Mouse (Mus musculus): ENCODE data around the gene Mttp.

Gene Mttp

GRCm38 (mm10) chr3:138083073-138083637 is 61.6 kb downstream of the Mttp start:
- no peak for DNase-seq (ENCODE audit: inconsistent ontology term)

- DNase-seq (ENCODE audit: inconsistent ontology term): peak; percentile 51
These were observed 66.1 kb downstream of the Mttp start for GRCm38 (mm10) chr3:138078701-138079100.

DNA sequence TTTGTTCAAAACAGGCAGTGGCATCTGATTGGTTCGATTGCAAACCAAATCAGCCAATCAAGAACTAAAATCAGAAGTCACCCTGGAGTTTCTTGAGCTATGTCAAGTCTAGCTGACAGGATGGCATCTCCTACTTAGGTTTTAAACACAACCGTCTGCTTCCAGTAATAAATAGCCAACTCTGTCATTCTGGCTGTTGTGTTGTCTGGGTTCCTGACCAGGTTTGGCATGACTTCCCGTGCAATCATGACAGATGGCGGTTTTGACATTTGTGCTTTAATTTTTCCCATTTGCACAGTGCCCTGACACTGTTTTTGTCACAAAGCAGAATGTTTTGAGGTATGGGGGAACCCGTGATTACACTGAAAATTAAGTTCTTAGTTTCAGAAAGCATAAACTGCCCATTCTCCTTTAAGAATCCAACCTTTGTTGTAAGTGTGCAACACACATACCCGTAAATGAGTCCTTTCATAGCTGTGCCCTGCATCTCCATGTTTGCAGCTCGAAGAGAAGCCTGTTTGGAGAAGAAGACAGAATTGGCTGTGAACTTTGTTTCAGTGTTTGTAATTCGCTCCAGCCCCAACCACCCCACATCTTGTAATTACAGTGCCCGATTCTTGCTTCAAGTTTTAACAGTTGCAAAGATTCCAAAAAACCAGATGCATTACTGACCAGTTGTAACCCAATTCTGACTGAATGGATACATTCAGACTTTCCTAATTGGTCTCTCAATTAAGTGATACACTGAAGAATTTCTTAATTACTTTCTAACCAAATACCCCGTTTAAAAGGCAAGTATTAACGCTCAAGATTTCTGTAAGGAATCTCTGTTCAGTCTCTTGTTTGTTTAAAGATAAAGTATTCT is 67.1 kb downstream of the Mttp start:
- peak; percentile 87 for DNase-seq (ENCODE audit: inconsistent ontology term)

DNA sequence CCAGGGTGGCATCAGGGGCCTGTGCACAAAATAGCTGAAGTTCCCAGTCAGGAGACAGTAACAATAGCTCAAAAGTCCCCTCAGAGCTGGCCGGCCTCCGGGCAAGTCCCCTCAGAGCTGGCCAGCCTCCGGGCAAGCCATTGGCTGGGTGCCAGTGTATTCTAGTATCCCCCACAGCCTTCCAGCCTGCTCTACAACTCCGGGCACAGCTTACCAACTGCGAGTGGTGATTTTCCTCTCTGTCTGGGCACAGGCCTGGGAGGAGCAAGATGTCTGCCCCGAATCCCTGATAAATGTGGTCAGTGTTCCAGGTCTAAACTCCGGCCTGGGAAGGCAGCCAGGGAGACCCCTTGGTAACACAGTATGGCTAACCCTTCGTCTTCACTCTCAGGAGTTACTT is 69.6 kb downstream of the Mttp start:
- peak; percentile 58 for DNase-seq (ENCODE audit: inconsistent ontology term)

DNA sequence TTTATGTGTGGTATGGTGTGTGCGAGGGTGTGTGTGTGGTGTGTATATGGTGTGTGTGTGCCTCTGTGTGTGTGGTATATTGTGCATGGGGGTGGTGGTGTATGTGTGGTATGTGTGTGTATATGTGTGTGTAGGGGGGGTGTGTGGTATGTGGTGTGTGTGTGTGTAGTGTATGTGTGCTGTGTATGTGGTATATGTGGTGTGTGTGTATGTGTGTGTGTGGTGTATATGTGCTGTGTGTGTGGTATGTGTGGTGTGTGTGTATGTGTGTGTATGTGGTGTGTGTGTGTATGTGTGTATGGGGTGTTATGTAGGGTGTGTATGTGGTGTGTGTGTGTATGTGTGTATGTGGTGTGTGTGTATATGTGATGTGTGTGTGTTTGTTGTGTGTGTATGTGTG is 70.6 kb downstream of the Mttp start:
- no peak for DNase-seq (ENCODE audit: inconsistent ontology term)

DNA sequence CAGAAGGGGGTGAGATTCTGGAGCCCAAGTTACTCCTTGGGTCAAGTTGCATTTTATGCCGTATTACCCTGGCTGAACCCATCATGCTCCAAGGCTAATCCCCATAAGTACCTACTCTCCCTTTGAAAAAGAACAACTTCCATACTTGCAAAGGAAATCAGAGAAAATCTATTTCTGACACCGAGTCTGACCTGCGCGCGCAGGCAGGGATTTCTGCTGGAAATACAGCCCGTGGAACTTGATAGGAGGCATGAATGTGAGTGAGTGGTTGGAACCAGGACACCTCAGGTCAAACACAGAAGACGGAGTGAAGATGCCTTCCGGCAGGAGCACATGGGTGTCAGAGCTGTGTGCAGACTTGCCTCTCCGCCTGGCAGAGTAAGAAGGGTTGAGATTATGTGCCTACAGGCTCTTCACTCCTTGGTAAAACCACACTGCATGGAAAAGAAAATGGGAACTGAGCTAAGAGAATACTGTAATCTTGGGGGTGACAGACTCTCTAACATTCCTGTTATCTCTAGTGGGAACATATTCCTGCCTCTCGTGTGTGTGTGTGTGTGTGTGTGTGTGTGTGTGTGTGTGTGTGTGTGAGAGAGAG is 73.2 kb downstream of the Mttp start:
- DNase-seq (ENCODE audit: inconsistent ontology term): no peak

DNA sequence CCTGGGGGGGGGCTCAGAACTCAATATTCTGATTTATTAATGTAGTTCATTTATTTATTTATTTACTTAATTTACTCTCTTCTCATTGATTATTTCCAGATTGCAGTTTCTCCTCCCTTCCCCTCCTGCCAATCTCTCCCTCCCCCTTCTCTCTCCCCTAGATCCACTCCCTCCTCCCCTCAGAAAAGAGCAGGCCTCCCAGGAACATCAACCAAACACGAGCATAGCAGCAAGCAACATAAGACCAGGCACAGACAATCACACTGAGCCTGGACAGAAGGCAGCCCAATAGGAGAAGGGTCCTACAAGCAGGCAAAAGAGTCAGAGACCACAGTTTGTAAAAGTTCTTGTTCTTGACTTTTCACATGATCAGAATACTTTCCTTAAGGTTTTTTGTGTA is 73.8 kb downstream of the Mttp start:
- no peak for DNase-seq (ENCODE audit: inconsistent ontology term)

DNA sequence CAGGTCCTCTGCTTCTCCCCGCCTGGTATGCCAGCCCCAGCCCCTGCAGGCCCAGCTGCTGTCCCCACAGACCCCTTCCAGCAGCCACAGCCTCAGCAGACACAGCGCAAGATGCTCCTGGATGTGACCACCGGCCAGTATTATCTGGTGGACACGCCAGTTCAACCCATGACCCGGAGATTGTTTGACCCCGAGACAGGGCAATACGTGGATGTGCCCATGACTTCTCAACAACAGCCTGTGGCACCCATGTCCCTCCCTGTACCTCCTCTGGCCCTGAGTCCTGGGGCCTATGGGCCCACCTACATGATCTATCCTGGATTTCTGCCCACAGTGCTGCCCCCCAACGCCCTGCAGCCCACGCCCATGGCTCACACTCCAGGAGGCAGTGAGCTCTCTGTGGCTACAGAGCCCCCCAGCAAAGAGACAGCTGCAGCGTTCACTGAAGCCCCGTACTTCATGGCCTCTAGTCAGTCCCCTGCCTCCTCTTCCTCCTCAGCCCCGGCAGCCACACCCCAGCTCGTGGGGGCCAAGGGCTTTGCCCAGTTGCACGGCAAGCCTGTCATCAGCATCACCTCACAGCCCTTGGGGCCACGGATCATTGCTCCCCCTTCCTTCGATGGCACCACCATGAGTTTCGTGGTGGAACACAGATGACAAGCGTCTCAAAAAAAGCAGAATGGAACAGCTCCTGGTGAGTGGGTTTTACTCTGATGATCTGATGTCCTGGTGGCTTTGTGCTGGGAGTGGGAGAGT is 74.8 kb downstream of the Mttp start:
- DNase-seq (ENCODE audit: inconsistent ontology term): no peak

DNA sequence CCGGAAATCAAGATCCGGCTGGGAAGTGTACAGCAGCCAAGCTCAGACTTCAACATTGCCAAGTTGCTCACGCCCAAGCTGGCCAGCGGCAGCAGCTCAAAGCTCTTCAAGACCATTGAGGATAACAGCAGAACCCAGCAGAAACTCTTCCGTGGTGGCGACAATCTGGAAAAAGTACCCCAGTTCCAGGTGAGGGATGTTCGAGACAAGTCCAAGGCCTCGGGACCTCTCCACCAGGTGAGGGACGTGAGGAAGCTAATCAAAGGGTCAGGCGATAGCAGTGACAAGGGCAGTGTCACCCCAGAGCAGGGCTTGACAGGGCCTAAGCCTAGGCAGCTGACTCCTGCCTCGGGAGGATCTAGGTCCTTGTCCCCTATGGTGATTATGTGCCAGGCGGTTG is 76.7 kb downstream of the Mttp start:
- no peak for DNase-seq (ENCODE audit: inconsistent ontology term)

GRCm38 (mm10) chr3:138067288-138067687 is 77.5 kb downstream of the Mttp start, which contains the start of gene Gm5105:
Gene Gm5105, minus strand, starts transcription at chr3:138067388.
- no peak for DNase-seq (ENCODE audit: inconsistent ontology term)

GRCm38 (mm10) chr3:138066348-138066856 is 78.4 kb downstream of the Mttp start:
- DNase-seq (ENCODE audit: inconsistent ontology term): no peak

DNA sequence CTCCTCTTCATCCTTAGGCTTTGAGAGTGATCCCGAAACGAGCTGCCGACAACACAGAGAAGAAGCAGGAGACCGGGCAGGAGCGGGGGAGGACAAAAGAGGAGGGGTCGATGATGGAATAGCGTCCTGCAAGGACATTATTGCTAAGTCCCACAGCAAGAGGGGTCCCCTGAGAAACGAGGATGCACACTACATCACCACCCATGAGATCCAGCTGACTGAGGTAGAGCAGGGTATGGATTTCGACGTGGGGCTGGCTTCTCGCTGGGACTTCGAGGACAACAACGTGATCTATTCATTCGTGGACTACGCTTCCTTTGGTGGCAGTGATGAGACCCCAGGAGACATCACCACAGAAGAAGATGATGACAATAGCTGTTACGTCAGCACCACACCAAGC is 78.8 kb downstream of the Mttp start:
- DNase-seq (ENCODE audit: inconsistent ontology term): no peak

- DNase-seq (ENCODE audit: inconsistent ontology term): peak; percentile 81
These were observed 79.8 kb downstream of the Mttp start, which contains the start of gene 1110002E22Rik for GRCm38 (mm10) chr3:138064732-138065645. Gene 1110002E22Rik, plus strand, starts transcription at chr3:138065052.

DNA sequence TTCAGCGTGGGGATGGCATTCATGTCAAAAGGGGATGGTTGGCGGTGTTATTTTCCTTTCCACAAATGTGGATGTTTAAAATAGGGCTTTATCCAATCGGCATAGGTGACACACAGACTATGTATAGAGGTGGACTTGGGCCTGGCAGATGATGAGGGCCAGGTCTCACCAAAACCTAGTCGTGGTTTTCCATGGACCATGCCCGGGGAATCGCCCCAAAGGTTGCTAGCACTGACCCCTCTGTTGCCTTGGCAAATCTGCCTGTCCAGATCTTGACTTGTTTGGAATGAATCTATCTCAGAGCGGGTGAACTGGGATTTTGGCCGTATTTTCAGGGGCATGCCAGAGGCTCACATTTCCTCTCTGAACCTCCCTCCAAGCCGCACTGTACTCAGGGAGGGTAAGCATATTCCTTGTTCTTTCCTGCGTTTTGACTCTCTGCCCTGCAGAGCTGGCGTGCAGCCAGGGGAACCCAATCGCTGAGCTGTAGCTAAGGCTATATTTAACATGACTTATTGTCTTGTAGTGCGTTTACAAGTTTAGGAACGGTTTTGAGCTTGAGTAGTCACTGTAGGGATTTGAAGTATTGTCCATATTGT is 80.9 kb downstream of the Mttp start:
- peak; percentile 42 for DNase-seq (ENCODE audit: inconsistent ontology term)

- no peak for DNase-seq (ENCODE audit: inconsistent ontology term)
These were observed 82.1 kb downstream of the Mttp start for GRCm38 (mm10) chr3:138062673-138063072.

DNA sequence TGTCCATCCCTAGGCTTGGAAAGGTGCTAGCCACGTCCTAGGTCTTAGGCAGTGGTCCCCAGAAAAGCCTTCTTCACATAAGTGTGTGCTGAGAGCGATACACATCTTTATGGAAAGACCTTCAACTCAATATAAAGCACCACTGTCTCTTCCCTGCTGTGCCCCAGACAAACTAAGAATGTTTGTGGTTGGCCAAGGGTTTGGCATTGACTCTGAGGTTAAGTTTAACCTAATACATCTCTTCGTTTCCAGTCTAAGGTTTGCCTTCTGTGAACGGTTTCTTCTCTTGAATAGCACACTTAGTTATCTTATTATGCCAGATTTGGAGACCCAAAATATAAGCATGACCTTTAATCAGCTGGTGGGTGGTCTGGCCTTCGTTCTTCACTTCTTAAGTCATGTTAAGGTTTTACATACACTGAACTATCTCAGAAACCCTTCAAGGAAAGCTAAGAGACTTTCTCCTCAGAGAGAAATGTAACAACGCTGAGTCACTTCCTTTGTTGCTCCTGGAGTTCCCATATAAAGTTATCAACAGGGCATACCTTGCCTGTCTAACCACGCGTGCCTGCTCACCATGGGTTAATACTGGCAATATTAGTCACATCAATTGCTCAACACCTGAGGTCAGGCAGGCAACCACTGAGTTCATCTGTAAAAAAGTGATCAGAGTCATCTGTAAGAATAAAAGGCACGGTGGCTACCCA is 83.4 kb downstream of the Mttp start:
- no peak for DNase-seq (ENCODE audit: inconsistent ontology term)

- no peak for DNase-seq (ENCODE audit: inconsistent ontology term)
These were observed 84.3 kb downstream of the Mttp start for GRCm38 (mm10) chr3:138060429-138060828.

DNA sequence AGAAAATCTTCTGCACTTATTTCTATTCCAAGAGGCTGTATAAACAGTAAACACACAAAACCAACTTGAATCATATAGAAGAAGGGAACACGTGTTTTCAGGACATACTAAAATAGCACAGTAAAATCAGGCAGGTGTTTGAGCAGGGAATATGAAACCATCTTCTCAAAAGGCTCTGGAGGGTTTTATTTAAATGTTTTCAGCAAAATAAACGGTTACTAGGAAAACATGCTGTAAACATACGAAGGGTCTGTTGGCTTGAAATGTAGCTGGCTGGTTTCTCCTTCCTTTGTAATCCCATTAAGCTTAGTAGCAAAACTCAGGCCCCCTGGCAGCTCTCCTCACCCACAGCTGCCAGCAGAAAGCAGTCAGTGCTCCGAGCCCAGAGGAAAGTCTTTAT is 86.5 kb downstream of the Mttp start:
- DNase-seq (ENCODE audit: inconsistent ontology term): no peak

GRCm38 (mm10) chr3:138056976-138057375 is 87.8 kb downstream of the Mttp start:
- DNase-seq (ENCODE audit: inconsistent ontology term): no peak

- DNase-seq (ENCODE audit: inconsistent ontology term): peak; percentile 87
These were observed 90.8 kb downstream of the Mttp start for GRCm38 (mm10) chr3:138053969-138054368.

Measured in Muller cell, postnatal 12 days (primary cell).